Mouse (Mus musculus) CH12.LX (cell line): ENCODE results near the gene Map4k5. TPM values are rescaled to one million over a fixed set of nuclear protein-coding genes. Genes with fewer than 3 reads are reported as not detected.

Experiments used
- DNase-seq: peaks from one replicate; pipeline ENCODE4 v3.0.0-alpha.2; 2013; ENCODE audit errors: extremely low read depth
- H3K27ac ChIP-seq: 2 replicates; pipeline ENCODE4 v1.5.1; 2012; ENCODE audit warnings: low read depth, mild to moderate bottlenecking, control low read depth, moderate library complexity; ENCODE audit not compliant: insufficient read depth
- H3K27me3 ChIP-seq: replicated peaks from 2 replicates; pipeline ENCODE3; 2012; ENCODE audit warnings: inconsistent platforms
- H3K36me3 ChIP-seq, 2 experiments: replicated peaks in 1 of 2; 2 replicates each; pipeline versions ENCODE3 to v1.6.1; 2012; ENCODE audit warnings: inconsistent platforms in 1 of 2, low read length in 1 of 2, mild to moderate bottlenecking in 1 of 2, mixed read lengths in 1 of 2, moderate library complexity in 1 of 2; ENCODE audit not compliant: control insufficient read depth in 1 of 2, insufficient read depth in 1 of 2
- H3K4me1 ChIP-seq, 2 experiments: 2 replicates each; pipeline ENCODE4 v1.6.1; 2012; ENCODE audit warnings: inconsistent platforms in 1 of 2, moderate library complexity in 1 of 2; ENCODE audit not compliant: insufficient read depth in 2 of 2, control insufficient read depth in 1 of 2
- H3K4me2 ChIP-seq: 2 replicates; pipeline ENCODE4 v1.6.1; 2012; ENCODE audit warnings: low read depth, mild to moderate bottlenecking, control low read depth; ENCODE audit not compliant: poor library complexity, insufficient read depth, severe bottlenecking
- H3K4me3 ChIP-seq, 3 experiments: fragments of 150-350 bp in 1 of 3; sonication (generic) in 1 of 3; replicated peaks in 1 of 3; 2 replicates each; pipeline versions ENCODE3 to v1.5.1; 2011 to 2012; ENCODE audit warnings: low read depth in 2 of 3, low read length in 2 of 3, mild to moderate bottlenecking in 2 of 3, moderate library complexity in 2 of 3, control low read depth in 1 of 3, improper control_type of control experiment in 1 of 3, inconsistent platforms in 1 of 3, mixed read lengths in 1 of 3; ENCODE audit not compliant: poor library complexity in 1 of 3
- H3K79me2 ChIP-seq: replicated peaks from 2 replicates; pipeline ENCODE4 v1.6.1; 2012; ENCODE audit warnings: mild to moderate bottlenecking, moderate library complexity; ENCODE audit not compliant: control insufficient read depth, poor library complexity, insufficient read depth, severe bottlenecking; ENCODE audit errors: extremely low read depth
- H3K9ac ChIP-seq: 2 replicates; pipeline ENCODE4 v1.6.1; 2012; ENCODE audit warnings: low read depth, mild to moderate bottlenecking, control low read depth, moderate library complexity; ENCODE audit not compliant: insufficient read depth
- H3K9me3 ChIP-seq: replicated peaks from 2 replicates; pipeline ENCODE3; 2012; ENCODE audit warnings: low read length, inconsistent platforms, mixed read lengths
- BHLHE40 ChIP-seq: IDR thresholded peaks from 2 replicates; pipeline ENCODE4 v1.6.1; 2011; ENCODE audit warnings: mild to moderate bottlenecking, low read depth, low read length, improper control_type of control experiment
- CTCF ChIP-seq, 2 experiments: IDR thresholded peaks in 1 of 2; conservative IDR thresholded peaks in 1 of 2; 2 replicates each; pipeline ENCODE4 v1.5.1; 2011 to 2012; ENCODE audit warnings: low read depth in 2 of 2, low read length in 2 of 2, improper control_type of control experiment in 1 of 2, inconsistent platforms in 1 of 2, mild to moderate bottlenecking in 1 of 2, moderate library complexity in 1 of 2
- E2F4 ChIP-seq: IDR thresholded peaks from 2 replicates; pipeline ENCODE4 v1.6.1; 2011; ENCODE audit warnings: low read depth, low read length, improper control_type of control experiment; ENCODE audit not compliant: insufficient replicate concordance
- HCFC1 ChIP-seq: IDR thresholded peaks from 2 replicates; pipeline ENCODE4 v1.6.1; 2012; ENCODE audit warnings: low read depth, mild to moderate bottlenecking, inconsistent platforms, low read length, improper control_type of control experiment
- IRF4 ChIP-seq: IDR thresholded peaks from 2 replicates; pipeline ENCODE4 v1.6.1; 2014; ENCODE audit warnings: low read depth, mild to moderate bottlenecking, inconsistent platforms, low read length, improper control_type of control experiment
- JUN ChIP-seq: IDR thresholded peaks from 2 replicates; pipeline ENCODE4 v1.6.1; 2011; ENCODE audit warnings: low read depth, mild to moderate bottlenecking, low read length, improper control_type of control experiment, moderate library complexity; ENCODE audit not compliant: insufficient read depth
- JUND ChIP-seq: conservative IDR thresholded peaks from 2 replicates; pipeline ENCODE4 v1.6.1; 2011; ENCODE audit warnings: low read depth, low read length, improper control_type of control experiment
- MEF2A ChIP-seq: IDR thresholded peaks from 2 replicates; pipeline ENCODE4 v1.6.1; 2014; ENCODE audit warnings: low read depth, mild to moderate bottlenecking, inconsistent platforms, low read length, improper control_type of control experiment, borderline replicate concordance
- MXI1 ChIP-seq: IDR thresholded peaks from 2 replicates; pipeline ENCODE4 v1.6.1; 2011; ENCODE audit warnings: mild to moderate bottlenecking, low read depth, low read length, improper control_type of control experiment
- dilution Hi-C: fragments of 300-500 bp; cut with MboI; formaldehyde crosslinking; loops from 2 replicates; pipeline ENCODE4 v1.14.3; 2020; ENCODE audit warnings: low sequenced_read_pairs; ENCODE audit not compliant: extremely low pct_unique_long_range_greater_than_20kb, extremely low pct_ligation_motif_present
- in situ Hi-C: fragments of 300-500 bp; cut with MboI; formaldehyde crosslinking; loops from 3 replicates; pipeline ENCODE4 v1.14.3; 2019; ENCODE audit warnings: low sequenced_read_pairs, low pct_ligation_motif_present, low pct_unique_long_range_greater_than_20kb, mixed read lengths
- polyA plus RNA-seq: library from polyadenylated mRNA; unstranded; fragments of >175 nt; gene quantifications from 2 replicates; pipeline ENCODE4 v1.2.1, GENCODE M21; 2012; ENCODE audit warnings: low read depth; ENCODE audit not compliant: insufficient read length
- total RNA-seq, 2 experiments: library from RNA; depleted of rRNA; stranded (reverse); fragments of 300-350 nt in 1 of 2; fragments of >200 nt in 1 of 2; gene quantifications; 2 replicates each; pipeline ENCODE4 v1.2.3; 2012 to 2014

Map4k5 gene
- total and polyA plus RNA-seq, 3 experiments, result 7.8 to 13.5 (median 12.5) TPM

GRCm38 (mm10) chr12:69760743-69761406 lies 132.1 kb downstream of the Map4k5 start:
- no peak overlapping the region for H3K4me3 ChIP-seq
- no peak overlapping the region for H3K9ac ChIP-seq
- H3K4me1 ChIP-seq, result peaks cover 0 to 5% of the 10 kb centered on the region in 2 experiments; a peak in 2 of 4 replicates
- DNase-seq, result no peak
- no peak overlapping the region for H3K4me2 ChIP-seq
- no peak overlapping the region for H3K27ac ChIP-seq
- TF ChIP-seq MEF2A, result no peak
- in situ Hi-C loops (loop anchor here (10.0 kb wide), 1 partner anchor 134 kb away; the partner anchor contains the start of genes Atl1 and Map4k5), dilution Hi-C loops (no loop called here)
- H3K9me3 ChIP-seq, result peaks cover 3% of the 10 kb centered on the region
- no peaks in the 10 kb centered on the region for H3K27me3 ChIP-seq
- H3K36me3 ChIP-seq, result no peaks in the 10 kb centered on the region
- H3K79me2 ChIP-seq, result no peaks in the 10 kb centered on the region

DNA sequence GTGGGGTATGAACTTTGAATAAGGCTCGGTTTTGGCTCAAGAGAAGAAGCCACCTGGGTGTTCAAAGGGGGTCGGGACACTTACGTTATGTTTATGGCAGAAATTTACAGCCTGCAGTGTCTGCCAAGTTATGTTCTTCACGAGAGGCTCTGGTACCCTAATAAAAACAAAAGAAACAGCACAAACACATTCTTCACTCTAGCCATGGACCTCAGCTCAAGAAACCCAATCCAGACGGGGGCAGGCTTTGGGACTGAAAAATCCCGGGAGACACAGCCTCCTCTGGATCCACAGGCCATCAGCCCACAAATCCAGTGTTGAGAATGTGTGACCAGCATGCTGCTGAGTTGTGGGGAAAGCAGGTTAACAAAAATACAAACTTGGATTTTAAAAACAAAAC lies 133.0 kb downstream of the Map4k5 start:
- Histone ChIP-seq H3K79me2 (no peaks in the 10 kb centered on the region), H3K9me3 (peaks cover 3% of the 10 kb centered on the region), H3K4me2 (no peak overlapping the region), H3K27me3 (no peaks in the 10 kb centered on the region), H3K36me3 (no peaks in the 10 kb centered on the region), H3K9ac (no peak overlapping the region), H3K4me1 (peaks cover 0 to 2% of the 10 kb centered on the region in 2 experiments; a peak in 1 of 4 replicates), H3K27ac (no peak overlapping the region), H3K4me3 (no peak overlapping the region)
- no peak for TF ChIP-seq CTCF (conservative IDR thresholded peaks at IDR 0.05 in 1 of 2, IDR thresholded peaks at IDR 0.05 in 1 of 2; ENCODE audit: low read depth in 2 of 2, low read length in 2 of 2)
- DNase-seq, result no peak
- dilution Hi-C loops (no loop called here), in situ Hi-C loops (loop anchor here (10.0 kb wide), 1 partner anchor 135 kb away; the partner anchor contains the start of genes Atl1 and Map4k5)

DNA sequence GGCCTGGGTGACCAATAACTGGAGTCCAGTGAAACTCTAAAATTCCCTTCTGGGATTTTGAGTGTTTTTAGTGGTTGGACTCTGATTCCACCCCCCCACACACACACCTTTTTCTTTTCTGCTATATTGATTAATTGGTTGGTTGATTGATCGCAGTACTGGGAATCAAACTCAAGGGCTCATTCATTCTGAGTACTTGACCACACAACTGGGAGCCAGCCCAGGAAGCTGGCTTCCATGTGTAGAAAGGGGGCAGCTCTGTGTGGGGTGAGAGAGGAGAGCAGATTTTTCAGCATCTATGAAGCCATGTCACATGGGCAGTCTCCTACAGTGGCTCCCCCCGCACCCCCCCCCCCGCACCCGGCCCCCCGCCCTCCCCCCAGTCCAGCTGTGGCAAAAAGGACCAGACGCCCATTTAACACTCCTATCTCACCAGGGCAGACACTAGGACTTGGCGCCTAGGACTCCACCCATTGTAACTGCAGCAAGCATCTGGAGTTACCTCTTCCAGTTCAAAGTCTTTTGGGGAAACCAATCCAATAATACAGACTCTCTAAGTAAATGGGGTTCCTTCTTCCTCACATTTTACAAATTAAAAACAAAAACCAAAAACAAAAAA lies 133.6 kb downstream of the Map4k5 start:
- peaks cover 0 to 2% of the 10 kb centered on the region in 2 experiments; a peak in 1 of 4 replicates for H3K4me1 ChIP-seq
- no peaks in the 10 kb centered on the region for H3K36me3 ChIP-seq
- dilution Hi-C loops, result no loop called here
- H3K9ac ChIP-seq, result no peak overlapping the region
- H3K27me3 ChIP-seq, result no peaks in the 10 kb centered on the region
- TF ChIP-seq E2F4 (no peak), JUND (no peak), JUN (no peak), MEF2A (no peak), BHLHE40 (no peak), HCFC1 (no peak), MXI1 (no peak), IRF4 (no peak)
- DNase-seq, result no peak
- peaks cover 3% of the 10 kb centered on the region for H3K9me3 ChIP-seq
- no peak overlapping the region for H3K27ac ChIP-seq
- no peak overlapping the region for H3K4me3 ChIP-seq
- H3K79me2 ChIP-seq, result no peaks in the 10 kb centered on the region
- in situ Hi-C loops, result no loop called here
- H3K4me2 ChIP-seq, result no peak overlapping the region
